Mouse (Mus musculus) midbrain, postnatal 0 days (tissue): ENCODE results near the gene 3100002H09Rik. TPM values are rescaled to one million over a fixed set of nuclear protein-coding genes. Genes with fewer than 3 reads are reported as not detected.

ENCODE experiments used
- ATAC-seq: fragments of 200-750 bp; cut with Nextera tagmentation; 2 replicates; pipeline ENCODE4 v1.8.0; 2017; ENCODE audit warnings: moderate number of reproducible peaks, mild to moderate bottlenecking, moderate TSS enrichment, moderate library complexity; ENCODE audit not compliant: low FRiP score
- DNase-seq: peaks from one replicate; pipeline ENCODE4 v3.0.0-alpha.2; 2015; ENCODE audit warnings: low spot score
- H3K27ac ChIP-seq: fragments of 300-500 bp; sonication (generic); 2 replicates; pipeline ENCODE4 v1.5.1; 2014; ENCODE audit warnings: low read depth, mild to moderate bottlenecking, low read length, mixed read lengths
- H3K27me3 ChIP-seq: fragments of 300-500 bp; sonication (generic); 2 replicates; pipeline ENCODE4 v1.6.1; 2014; ENCODE audit warnings: low read length, control low read depth, mixed read lengths; ENCODE audit not compliant: insufficient read depth
- H3K36me3 ChIP-seq: fragments of 300-500 bp; sonication (generic); 2 replicates; pipeline ENCODE4 v1.6.1; 2014; ENCODE audit warnings: low read length, control low read depth, mixed read lengths; ENCODE audit not compliant: insufficient read depth
- H3K4me1 ChIP-seq: fragments of 300-500 bp; sonication (generic); 2 replicates; pipeline ENCODE4 v1.6.1; 2014; ENCODE audit warnings: mild to moderate bottlenecking, control low read depth, antibody characterized with exemption, low read length, mixed read lengths; ENCODE audit not compliant: insufficient read depth
- H3K4me2 ChIP-seq: fragments of 300-500 bp; sonication (generic); 2 replicates; pipeline ENCODE4 v1.6.1; 2014; ENCODE audit warnings: low read depth, mild to moderate bottlenecking, low read length, mixed read lengths; ENCODE audit not compliant: poor library complexity, severe bottlenecking
- H3K4me3 ChIP-seq: fragments of 300-500 bp; sonication (generic); 2 replicates; pipeline ENCODE4 v1.5.1; 2014; ENCODE audit warnings: low read depth, mild to moderate bottlenecking, low read length, moderate library complexity
- H3K9ac ChIP-seq: fragments of 300-500 bp; sonication (generic); replicated peaks from 2 replicates; pipeline ENCODE4 v1.6.1; 2014; ENCODE audit warnings: mild to moderate bottlenecking, low read length, moderate library complexity, mixed read lengths; ENCODE audit not compliant: poor library complexity, severe bottlenecking
- H3K9me3 ChIP-seq: fragments of 300-500 bp; sonication (generic); 2 replicates; pipeline ENCODE4 v1.6.1; 2016; ENCODE audit warnings: low read length, control low read depth
- CTCF ChIP-seq: IDR thresholded peaks from 2 replicates; pipeline ENCODE4 v1.5.1; 2016; ENCODE audit warnings: antibody characterized with exemption, mild to moderate bottlenecking
- WGBS: fragments of 180-500 bp; shearing (Covaris S2); extraction: QIAGEN DNeasy Blood & Tissue Kit; methylation state at CpG from one replicate; pipeline ENCODE4 v1.1.7; 2014; 5-methylcytosine and 5-hydroxymethylcytosine counted together
- polyA plus RNA-seq: library from polyadenylated mRNA; unstranded; fragments of >200 nt; fragmentation: Nextera tagmentation; extraction: Ambion mirVana; gene quantifications from 2 replicates; pipeline ENCODE4 v1.2.1, GENCODE M21; 2015
- total RNA-seq: library from RNA; depleted of rRNA; stranded (reverse); fragments of >200 nt; gene quantifications from 2 replicates; pipeline ENCODE4 v1.2.3, GENCODE M21; 2014

3100002H09Rik gene
- total and polyA plus RNA-seq, 2 experiments from 2014 or later: 0.19 TPM; not detected in 1

DNA sequence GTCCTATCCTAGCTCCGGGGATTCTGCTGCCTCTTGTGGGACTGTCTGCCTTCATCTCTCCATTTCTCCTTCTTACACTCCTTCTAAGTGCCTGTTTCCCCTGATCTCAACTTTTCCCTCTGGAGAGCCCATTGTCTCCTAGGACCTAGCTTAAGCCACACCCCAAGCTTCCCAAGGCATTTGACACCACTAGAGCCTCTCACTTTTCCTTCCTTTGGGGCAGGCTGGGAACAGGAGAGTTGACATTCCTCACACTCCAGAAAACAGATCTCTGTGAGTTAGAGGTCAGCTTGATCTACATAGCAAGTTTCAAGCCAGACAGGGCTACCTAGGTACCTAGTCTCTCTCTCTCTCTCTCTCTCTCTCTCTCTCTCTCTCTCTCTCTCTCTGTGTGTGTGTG is 3.6 kb upstream of the 3100002H09Rik start:
- ATAC-seq (no peak), DNase-seq (no peak)
- no peak overlapping the region for H3K4me3 ChIP-seq
- no peak overlapping the region for H3K9ac ChIP-seq
- H3K27me3 ChIP-seq: no peaks in the 10 kb centered on the region
- no peaks in the 10 kb centered on the region for H3K36me3 ChIP-seq
- H3K4me1 ChIP-seq: 0 out of 2 replicates have a peak, but pooled peaks cover 5% of the 10 kb centered on the region
- no peaks in the 10 kb centered on the region for H3K9me3 ChIP-seq
- 14% methylated on average over 1 of the region's 1 CpGs for WGBS
- H3K27ac ChIP-seq: no peak overlapping the region
- TF ChIP-seq CTCF: no peak
- H3K4me2 ChIP-seq: no peak overlapping the region

DNA sequence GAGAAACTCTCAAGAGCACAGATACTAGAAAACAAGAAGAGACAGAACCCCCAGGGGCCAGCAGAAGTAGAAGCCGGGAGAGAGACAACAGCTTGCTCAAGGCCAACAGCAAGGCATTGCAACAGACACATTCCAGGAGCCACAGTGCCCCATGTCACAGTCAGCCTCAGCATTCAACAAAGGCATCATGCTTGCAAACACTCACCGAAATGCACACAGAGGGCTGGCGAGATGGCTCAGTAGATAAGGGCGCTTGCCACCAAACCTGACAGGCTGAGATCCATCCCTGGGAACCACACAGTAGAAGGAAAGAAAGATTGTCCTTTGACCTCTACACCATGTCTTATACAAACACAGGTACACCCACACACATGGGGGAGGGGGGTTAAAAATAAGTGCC is 1.2 kb upstream of the 3100002H09Rik start:
- ATAC-seq: no peak
- 82% methylated on average over 4 of the region's 4 CpGs for WGBS

DNA sequence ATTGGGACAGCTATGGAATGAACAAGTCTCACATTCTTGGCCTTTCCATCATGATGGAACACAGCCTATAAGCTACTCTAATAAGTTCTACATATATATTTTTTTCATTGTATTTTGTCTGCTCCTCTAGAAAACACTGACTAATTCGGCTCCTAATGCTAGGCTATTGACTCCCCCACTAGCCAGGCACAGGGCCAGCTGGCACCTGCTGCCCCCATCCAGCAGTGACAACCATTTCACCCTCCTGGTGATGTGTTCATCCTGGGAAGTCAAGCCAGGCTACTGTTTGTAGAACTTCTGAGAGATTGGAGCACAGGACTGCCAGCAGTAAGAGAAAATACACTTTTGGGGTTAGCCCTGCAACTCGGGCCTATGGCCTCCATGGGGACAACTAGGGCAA is 537 bp downstream of the 3100002H09Rik start:
- whole genome bisulfite sequencing: 57% methylated on average over 2 of the region's 2 CpGs
- H3K4me2 ChIP-seq: no peak overlapping the region

More for the DNA sequence above, 1.2 kb upstream of the 3100002H09Rik start:
- Histone ChIP-seq H3K4me3 (no peak overlapping the region), H3K9ac (no peak overlapping the region), H3K4me1 (no peaks in the 10 kb centered on the region), H3K27me3 (no peaks in the 10 kb centered on the region), H3K27ac (no peak overlapping the region), H3K36me3 (no peaks in the 10 kb centered on the region), H3K9me3 (no peaks in the 10 kb centered on the region), H3K4me2 (no peak overlapping the region)
- DNase-seq: no peak
- no peak for TF ChIP-seq CTCF

DNA sequence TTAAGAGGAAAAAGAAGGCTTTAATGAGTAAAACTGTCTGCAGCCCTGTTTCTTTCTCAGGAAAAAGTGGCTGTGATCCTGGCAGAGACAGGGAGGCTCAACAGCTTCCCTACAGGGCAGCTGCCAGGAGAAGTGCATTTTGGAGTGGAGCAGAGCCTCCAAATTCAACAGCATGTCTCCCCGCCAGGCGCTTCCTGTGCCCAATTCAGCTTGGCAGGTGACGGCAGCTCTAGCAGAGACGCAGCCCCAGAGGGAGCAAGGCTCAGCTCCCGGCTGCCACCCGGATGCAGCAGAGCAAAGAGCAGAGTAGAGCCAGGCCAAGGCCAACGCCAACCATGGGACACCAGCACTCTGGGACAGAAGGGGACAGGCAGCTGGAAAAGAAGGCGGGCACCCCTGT is 3.4 kb downstream of the 3100002H09Rik start:
- DNase-seq (peak; percentile 48), ATAC-seq (no peak)
- Histone ChIP-seq H3K4me2 (no peak overlapping the region), H3K9me3 (no peaks in the 10 kb centered on the region), H3K4me1 (no peaks in the 10 kb centered on the region), H3K9ac (no peak overlapping the region), H3K27ac (no peak overlapping the region), H3K27me3 (no peaks in the 10 kb centered on the region), H3K36me3 (no peaks in the 10 kb centered on the region), H3K4me3 (no peak overlapping the region)
- 62% methylated on average over 8 of the region's 8 CpGs for WGBS
- TF ChIP-seq CTCF: peak; percentile 5; the same call in 1 of the 2 replicates

More for the DNA sequence above, 537 bp downstream of the 3100002H09Rik start:
- Histone ChIP-seq H3K27me3 (no peaks in the 10 kb centered on the region), H3K36me3 (no peaks in the 10 kb centered on the region), H3K27ac (no peak overlapping the region), H3K9me3 (no peaks in the 10 kb centered on the region), H3K4me3 (no peak overlapping the region), H3K4me1 (no peaks in the 10 kb centered on the region), H3K9ac (no peak overlapping the region)
- DNase-seq (peak; percentile 41), ATAC-seq (no peak)
- TF ChIP-seq CTCF: no peak

DNA sequence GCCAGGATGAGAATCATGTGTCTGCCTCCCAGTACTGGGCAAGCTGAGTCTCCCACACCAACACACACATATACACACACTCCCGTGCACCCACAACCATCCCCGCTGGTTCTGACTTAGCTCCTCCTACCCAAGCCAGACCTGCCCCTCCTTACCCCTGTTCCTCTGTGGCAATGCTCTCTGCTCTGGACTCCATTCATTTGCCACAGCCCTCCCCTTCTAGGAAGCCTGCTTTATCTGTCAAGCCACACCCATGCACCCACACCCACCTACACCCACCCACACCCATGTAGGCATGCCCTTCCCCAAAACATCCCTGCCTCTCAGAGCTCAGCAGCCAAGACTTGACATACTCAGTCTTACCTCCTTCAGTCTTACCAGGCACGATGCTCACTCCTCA is 4.4 kb downstream of the 3100002H09Rik start:
- WGBS: 82% methylated on average over 3 of the region's 3 CpGs
- Histone ChIP-seq H3K4me3 (no peak overlapping the region), H3K9ac (no peak overlapping the region), H3K9me3 (no peaks in the 10 kb centered on the region), H3K4me1 (no peaks in the 10 kb centered on the region), H3K36me3 (no peaks in the 10 kb centered on the region), H3K27me3 (no peaks in the 10 kb centered on the region), H3K27ac (no peak overlapping the region), H3K4me2 (no peak overlapping the region)
- ATAC-seq (no peak), DNase-seq (no peak)
- no peak for TF ChIP-seq CTCF

DNA sequence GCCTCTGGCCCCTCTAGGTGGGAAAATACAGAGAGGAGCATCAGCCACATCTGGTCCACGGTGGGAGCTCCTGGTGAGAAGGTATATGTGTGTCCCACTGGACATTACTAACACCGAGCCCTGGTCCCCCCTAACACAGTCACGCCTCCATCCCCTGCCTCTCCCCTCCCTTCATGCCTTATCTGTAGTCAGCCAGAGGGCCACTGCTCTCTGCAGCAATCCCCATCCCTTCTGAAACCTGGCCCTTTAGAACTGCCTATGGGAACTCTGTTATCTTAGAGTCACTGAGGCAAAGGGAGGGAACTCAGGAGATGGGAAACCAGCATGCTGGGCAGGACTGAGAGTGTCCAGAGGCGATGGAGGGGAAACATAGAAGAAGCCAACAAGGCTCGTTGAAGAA is 5.3 kb downstream of the 3100002H09Rik start:
- H3K4me3 ChIP-seq: no peak overlapping the region
- WGBS: 77% methylated on average over 5 of the region's 5 CpGs
- no peaks in the 10 kb centered on the region for H3K27me3 ChIP-seq
- H3K36me3 ChIP-seq: no peaks in the 10 kb centered on the region
- ATAC-seq (no peak), DNase-seq (no peak)
- no peak overlapping the region for H3K27ac ChIP-seq
- H3K9ac ChIP-seq: no peak overlapping the region
- TF ChIP-seq CTCF: no peak
- no peaks in the 10 kb centered on the region for H3K4me1 ChIP-seq
- no peaks in the 10 kb centered on the region for H3K9me3 ChIP-seq
- H3K4me2 ChIP-seq: no peak overlapping the region
